Mouse (Mus musculus) CD4-positive naive resting alpha-beta T cell, adult 76 days (primary cell): ENCODE results near the gene Dcx. TPM values are rescaled to one million over a fixed set of nuclear protein-coding genes. Genes with fewer than 3 reads are reported as not detected.

Experiments
- total RNA-seq: library from RNA; stranded (reverse); gene quantifications from one replicate; pipeline ENCODE4 v1.2.4, GENCODE M21; 2023

Dcx gene
- total RNA-seq: not detected

DNA sequence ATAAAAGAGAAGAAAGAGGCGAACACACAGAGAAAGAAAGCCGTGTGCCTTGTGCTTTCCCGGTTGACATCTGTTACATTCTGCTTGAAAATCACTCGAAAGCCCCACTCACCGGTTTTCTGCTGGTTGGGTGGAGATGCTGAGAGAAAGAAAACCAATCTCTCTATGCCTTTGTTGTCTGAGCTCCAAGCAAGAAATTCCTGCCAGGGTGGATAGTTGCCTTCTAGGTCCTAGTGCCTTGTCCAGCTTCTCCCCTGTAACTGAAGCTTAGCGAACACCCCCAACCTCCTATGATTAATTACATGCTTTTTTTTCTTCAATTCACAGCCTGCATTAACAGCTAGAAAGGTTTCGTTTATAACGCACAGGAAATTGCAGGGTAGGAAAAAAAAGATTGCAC is at the start of gene Dcx:
TSS of gene Dcx (minus strand) at position 354 of the 400 bp plus-strand sequence.

DNA sequence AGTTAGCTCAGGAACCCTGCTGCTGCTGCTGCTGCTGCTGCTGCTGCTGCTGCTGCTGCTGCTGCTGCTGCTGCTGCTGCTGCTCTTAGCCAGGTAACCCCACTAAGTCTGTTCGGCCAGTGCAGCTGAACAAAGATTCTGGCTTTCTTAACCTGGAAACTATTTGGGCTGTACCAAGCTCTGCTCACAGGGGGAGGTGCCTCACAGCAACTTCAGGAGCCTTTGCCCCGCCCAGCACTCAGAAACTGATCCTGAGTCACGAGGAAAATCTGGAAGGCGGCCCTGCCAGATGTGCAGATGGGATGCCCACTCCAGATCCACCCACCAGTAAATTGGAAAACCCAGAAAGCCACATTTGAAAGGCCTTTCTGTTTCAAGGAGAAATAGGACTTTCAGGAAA is 105.9 kb downstream of the Dcx start, which contains the start of gene Capn6:
TSS of gene Capn6 (minus strand) at position 203 of the 400 bp plus-strand sequence.

Other genes starting within 250 kb of the Dcx start
- not detected for gene Capn6, start 105.9 kb downstream of the Dcx start, total RNA-seq
- gene A730046J19Rik, start 220.4 kb upstream of the Dcx start, total RNA-seq: not detected